Mouse (Mus musculus): ENCODE results near the gene Hist1h2ae. TPM values are rescaled to one million over a fixed set of nuclear protein-coding genes. Genes with fewer than 3 reads are reported as not detected.
A peak's percentile ranks its signal among the peaks of the same experiment; 100 is the strongest.
"Not testable (repeated sequence)": the region's sequence is repeated elsewhere in the genome, so short reads cannot be mapped to it uniquely, and the experiment has no call there.

Hist1h2ae gene
- polyA plus RNA-seq, 2 experiments = 10.8 to 151 TPM

GRCm38 (mm10) chr13:23577835-23578234 is 6.8 kb upstream of the Hist1h2ae start:
- Histone ChIP-seq H3K27ac (peak overlapping the region; percentile 98), H3K9ac (replicated peaks) (peak overlapping the region; percentile 57), H3K4me3 (ENCODE audit: insufficient read depth in 1 of 2, low read depth in 2 of 2, low read length in 2 of 2) (peak overlapping the region in 1 of 2 experiments; percentile 8; a peak in 2 of 4 replicates), H3K9me3 (ENCODE audit: control insufficient read depth, low read length) (no peaks in the 10 kb centered on the region), H3K27me3 (ENCODE audit: control insufficient read depth, insufficient read depth, low read length) (no peaks in the 10 kb centered on the region), H3K36me3 (replicated peaks; ENCODE audit: control insufficient read depth, insufficient read depth, low read depth) (no peaks in the 10 kb centered on the region), H3K4me1 (replicated peaks; ENCODE audit: control insufficient read depth in 2 of 2, insufficient read depth in 2 of 2, low read length in 1 of 2) (peaks cover 22 to 23% of the 10 kb centered on the region in 2 experiments), H3K4me2 (ENCODE audit: low read depth) (peak overlapping the region; percentile 96)
- TF ChIP-seq CTCF (IDR thresholded peaks at IDR 0.05; ENCODE audit: low read depth) = no peak
- TF ChIP-seq EP300 (IDR thresholded peaks at IDR 0.05; ENCODE audit: low read depth) = no peak
- DNase-seq (ENCODE audit: low read depth in 3 of 3, low spot score in 3 of 3) (no peak), ATAC-seq (ENCODE audit: insufficient read depth) (no peak)
- 81% methylated on average over 1 of the region's 1 CpGs for WGBS (ENCODE audit: insufficient replicate concordance)

DNA sequence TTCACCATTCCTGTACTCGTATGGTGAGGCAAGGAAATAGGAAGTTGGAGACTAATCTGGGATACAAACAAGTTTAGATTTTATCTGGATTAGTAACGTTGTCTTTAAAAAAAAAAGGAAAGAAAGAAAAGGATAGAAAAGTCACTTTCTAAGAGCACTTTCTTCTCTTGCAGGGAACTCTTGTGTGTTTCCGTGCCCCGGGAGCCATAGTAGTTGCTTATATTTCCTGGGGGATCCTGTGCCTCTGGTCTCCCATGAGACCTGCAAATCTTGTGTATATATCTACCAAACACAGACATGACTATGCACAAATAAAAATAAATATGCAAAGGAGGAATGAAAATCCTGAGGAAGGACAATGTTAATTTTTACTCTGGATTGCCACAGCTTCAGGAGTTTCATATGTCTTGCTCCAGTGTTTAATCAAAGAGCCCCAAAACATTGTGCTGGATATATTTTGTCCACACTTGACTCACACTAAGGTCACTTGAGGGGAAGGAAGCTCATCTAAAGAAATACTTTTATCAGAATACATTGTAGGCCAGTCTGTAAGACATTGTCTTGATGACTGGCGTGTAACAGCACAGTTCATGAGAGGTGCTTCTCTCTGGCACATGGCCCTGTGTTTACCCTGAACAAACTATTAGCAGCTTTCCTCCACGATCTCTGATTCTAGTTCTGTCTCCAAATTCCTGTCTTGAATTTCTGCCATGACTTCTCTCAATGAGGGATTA is 6.1 kb upstream of the Hist1h2ae start:
- Histone ChIP-seq H3K9me3 (ENCODE audit: control insufficient read depth, low read length) (no peaks in the 10 kb centered on the region), H3K4me3 (ENCODE audit: insufficient read depth in 1 of 2, low read depth in 2 of 2, low read length in 2 of 2) (peak overlapping the region; percentile 65 to 69), H3K4me1 (replicated peaks; ENCODE audit: control insufficient read depth in 2 of 2, insufficient read depth in 2 of 2, low read length in 1 of 2) (peaks cover 18 to 21% of the 10 kb centered on the region in 2 experiments), H3K4me2 (ENCODE audit: low read depth) (peak overlapping the region; percentile 96), H3K36me3 (replicated peaks; ENCODE audit: control insufficient read depth, insufficient read depth, low read depth) (no peaks in the 10 kb centered on the region), H3K27ac (peak overlapping the region; percentile 98), H3K9ac (replicated peaks) (peak overlapping the region; percentile 99), H3K27me3 (ENCODE audit: control insufficient read depth, insufficient read depth, low read length) (no peaks in the 10 kb centered on the region)
- WGBS (ENCODE audit: insufficient replicate concordance) = 35% methylated on average over 6 of the region's 6 CpGs
- no peak for TF ChIP-seq EP300 (IDR thresholded peaks at IDR 0.05; ENCODE audit: low read depth)
- TF ChIP-seq CTCF (IDR thresholded peaks at IDR 0.05; ENCODE audit: low read depth) = no peak
- ATAC-seq (ENCODE audit: insufficient read depth) = no peak
- no peak for DNase-seq (ENCODE audit: low read depth in 3 of 3, low spot score in 3 of 3)

- no peaks in the 10 kb centered on the region for H3K27me3 ChIP-seq (ENCODE audit: control insufficient read depth, insufficient read depth, low read length)
- DNase-seq (ENCODE audit: low read depth in 3 of 3, low spot score in 3 of 3) (no peak), ATAC-seq (ENCODE audit: insufficient read depth) (no peak)
- no peaks in the 10 kb centered on the region for H3K9me3 ChIP-seq (ENCODE audit: control insufficient read depth, low read length)
- H3K4me2 ChIP-seq (ENCODE audit: low read depth) = peak overlapping the region; percentile 96
- peak overlapping the region; percentile 99 for H3K9ac ChIP-seq (replicated peaks)
- WGBS (ENCODE audit: insufficient replicate concordance) = 4% methylated on average over 7 of the region's 7 CpGs
- TF ChIP-seq EP300 (IDR thresholded peaks at IDR 0.05; ENCODE audit: low read depth) = no peak; the same call in 1 of the 2 replicates
- TF ChIP-seq CTCF (IDR thresholded peaks at IDR 0.05; ENCODE audit: low read depth) = no peak
- H3K27ac ChIP-seq = peak overlapping the region; percentile 98
- peak overlapping the region; percentile 65 to 69 for H3K4me3 ChIP-seq (ENCODE audit: insufficient read depth in 1 of 2, low read depth in 2 of 2, low read length in 2 of 2)
- peaks cover 18% of the 10 kb centered on the region in 2 experiments for H3K4me1 ChIP-seq (replicated peaks; ENCODE audit: control insufficient read depth in 2 of 2, insufficient read depth in 2 of 2, low read length in 1 of 2)
- no peaks in the 10 kb centered on the region for H3K36me3 ChIP-seq (replicated peaks; ENCODE audit: control insufficient read depth, insufficient read depth, low read depth)
These were observed 5.4 kb upstream of the Hist1h2ae start for GRCm38 (mm10) chr13:23576351-23576881.

- not testable (repeated sequence) for H3K27me3 ChIP-seq (ENCODE audit: control insufficient read depth, insufficient read depth, low read length); H3K9me3 ChIP-seq (ENCODE audit: control insufficient read depth, low read length); ATAC-seq (ENCODE audit: insufficient read depth); H3K36me3 ChIP-seq (replicated peaks; ENCODE audit: control insufficient read depth, insufficient read depth, low read depth); DNase-seq (ENCODE audit: low read depth in 3 of 3, low spot score in 3 of 3)
- peak overlapping the region; percentile 96 for H3K4me2 ChIP-seq (ENCODE audit: low read depth)
- 0% methylated on average over 15 of the region's 40 CpGs for WGBS (ENCODE audit: insufficient replicate concordance)
- H3K27ac ChIP-seq = peak overlapping the region; percentile 98
- peak overlapping the region; percentile 65 to 69 for H3K4me3 ChIP-seq (ENCODE audit: insufficient read depth in 1 of 2, low read depth in 2 of 2, low read length in 2 of 2)
- H3K4me1 ChIP-seq (replicated peaks; ENCODE audit: control insufficient read depth in 2 of 2, insufficient read depth in 2 of 2, low read length in 1 of 2) = peaks cover 14 to 17% of the 10 kb centered on the region in 2 experiments; a peak in 3 of 4 replicates
- peak overlapping the region; percentile 99 for H3K9ac ChIP-seq (replicated peaks)
These were observed 4.9 kb upstream of the Hist1h2ae start for GRCm38 (mm10) chr13:23575864-23576313.

GRCm38 (mm10) chr13:23575271-23575851 is 4.3 kb upstream of the Hist1h2ae start, which contains the start of gene Hist1h3d:
Gene Hist1h3d (plus strand): TSS chr13:23575763.
- peaks cover 12 to 14% of the 10 kb centered on the region in 2 experiments; a peak in 3 of 4 replicates for H3K4me1 ChIP-seq (replicated peaks; ENCODE audit: control insufficient read depth in 2 of 2, insufficient read depth in 2 of 2, low read length in 1 of 2)
- H3K4me2 ChIP-seq (ENCODE audit: low read depth) = peak within 1 kb of the TSS; percentile 96
- WGBS (ENCODE audit: insufficient replicate concordance) = under 1% methylated on average over 18 of the region's 18 CpGs
- H3K4me3 ChIP-seq (ENCODE audit: insufficient read depth in 1 of 2, low read depth in 2 of 2, low read length in 2 of 2) = peak within 1 kb of the TSS; percentile 65 to 69
- peak; percentile 26 for ATAC-seq (ENCODE audit: insufficient read depth)
- peak within 1 kb of the TSS; percentile 99 for H3K9ac ChIP-seq (replicated peaks)
- no peaks in the 10 kb centered on the region for H3K27me3 ChIP-seq (ENCODE audit: control insufficient read depth, insufficient read depth, low read length)
- no peaks in the 10 kb centered on the region for H3K36me3 ChIP-seq (replicated peaks; ENCODE audit: control insufficient read depth, insufficient read depth, low read depth)
- TF ChIP-seq EP300 (IDR thresholded peaks at IDR 0.05; ENCODE audit: low read depth) (peak; percentile 68), CTCF (IDR thresholded peaks at IDR 0.05; ENCODE audit: low read depth) (no peak)
- DNase-seq (ENCODE audit: low read depth in 3 of 3, low spot score in 3 of 3) = peak; percentile 89 to 91 (median 91)
- no peaks in the 10 kb centered on the region for H3K9me3 ChIP-seq (ENCODE audit: control insufficient read depth, low read length)
- H3K27ac ChIP-seq = peak within 1 kb of the TSS; percentile 98

DNA sequence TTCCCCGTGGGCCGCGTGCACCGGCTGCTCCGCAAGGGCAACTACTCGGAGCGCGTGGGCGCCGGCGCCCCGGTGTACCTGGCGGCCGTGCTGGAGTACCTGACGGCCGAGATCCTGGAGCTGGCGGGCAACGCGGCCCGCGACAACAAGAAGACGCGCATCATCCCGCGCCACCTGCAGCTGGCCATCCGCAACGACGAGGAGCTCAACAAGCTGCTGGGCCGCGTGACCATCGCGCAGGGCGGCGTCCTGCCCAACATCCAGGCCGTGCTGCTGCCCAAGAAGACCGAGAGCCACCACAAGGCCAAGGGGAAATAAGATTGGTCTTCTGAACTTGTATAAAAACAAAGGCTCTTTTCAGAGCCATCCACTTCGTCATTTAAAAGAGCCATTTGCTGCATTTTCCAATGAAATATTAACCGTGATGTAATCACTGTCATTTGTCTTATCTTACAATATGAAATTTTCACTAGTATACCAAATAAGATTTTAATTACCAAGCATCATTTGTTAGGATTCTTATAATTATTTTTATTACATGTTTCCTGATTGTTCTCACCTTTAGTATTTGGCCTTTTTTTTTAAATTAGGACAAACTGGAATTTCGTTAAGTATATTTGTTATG is 3.6 kb upstream of the Hist1h2ae start:
- 0% methylated on average over 5 of the region's 39 CpGs for WGBS (ENCODE audit: insufficient replicate concordance)
- Histone ChIP-seq H3K4me1 (replicated peaks; ENCODE audit: control insufficient read depth in 2 of 2, insufficient read depth in 2 of 2, low read length in 1 of 2) (peaks cover 15 to 17% of the 10 kb centered on the region in 2 experiments), H3K4me2 (ENCODE audit: low read depth) (peak overlapping the region; percentile 96), H3K4me3 (ENCODE audit: insufficient read depth in 1 of 2, low read depth in 2 of 2, low read length in 2 of 2) (peak overlapping the region; percentile 43 to 69), H3K9ac (replicated peaks) (peak overlapping the region; percentile 85), H3K27ac (peak overlapping the region; percentile 98)
- not testable (repeated sequence) for H3K27me3 ChIP-seq (ENCODE audit: control insufficient read depth, insufficient read depth, low read length); H3K9me3 ChIP-seq (ENCODE audit: control insufficient read depth, low read length); DNase-seq (ENCODE audit: low read depth in 3 of 3, low spot score in 3 of 3); ATAC-seq (ENCODE audit: insufficient read depth); H3K36me3 ChIP-seq (replicated peaks; ENCODE audit: control insufficient read depth, insufficient read depth, low read depth)

Data from liver, embryonic 14.5 days (tissue).